Mouse (Mus musculus): ENCODE measurements at regions not wholly inside any gene's neighbourhood (a gene's known extent, or its start where the extent isn't known, plus 50 kb on each side); places are given as distances from the start of the nearest gene placed in this dataset.

DNA sequence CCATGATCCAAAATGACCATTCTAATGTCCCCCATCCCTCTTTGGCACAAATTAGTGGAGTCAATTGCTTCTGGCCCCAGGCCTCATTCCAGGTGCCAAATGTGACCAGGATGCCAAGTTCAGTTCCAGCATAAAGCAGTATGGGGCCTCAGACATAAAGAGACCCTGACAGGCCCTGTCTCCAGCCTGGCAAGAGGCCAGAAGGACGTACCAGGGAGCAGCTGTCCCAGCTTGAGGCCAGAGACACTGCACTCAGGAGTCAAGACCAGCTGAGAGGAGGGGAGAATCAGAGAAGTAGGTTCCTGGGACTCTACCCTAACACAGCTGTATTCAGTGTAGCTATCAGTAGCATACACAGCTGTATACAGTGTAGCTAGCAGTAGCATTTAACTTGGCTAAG is 341.1 kb downstream of the Cdh26 start:
- Histone ChIP-seq H3K9me3 (replicated peaks; ENCODE audit: low read length) (peaks cover 59% of the 10 kb centered on the region), H3K27ac (ENCODE audit: insufficient read depth, low read depth) (no peak overlapping the region), H3K4me3 (replicated peaks in 1 of 3; ENCODE audit: low read depth in 2 of 3, low read length in 2 of 3, poor library complexity in 1 of 3) (no peak overlapping the region), H3K36me3 (replicated peaks in 1 of 2; ENCODE audit: control insufficient read depth in 1 of 2, insufficient read depth in 1 of 2, low read length in 1 of 2) (no peaks in the 10 kb centered on the region), H3K4me2 (ENCODE audit: insufficient read depth, low read depth, poor library complexity, severe bottlenecking) (no peak overlapping the region), H3K27me3 (replicated peaks) (no peaks in the 10 kb centered on the region), H3K79me2 (replicated peaks; ENCODE audit: control insufficient read depth, extremely low read depth, insufficient read depth, poor library complexity, severe bottlenecking) (no peaks in the 10 kb centered on the region), H3K4me1 (ENCODE audit: control insufficient read depth in 1 of 2, insufficient read depth in 2 of 2) (no peaks in the 10 kb centered on the region), H3K9ac (ENCODE audit: insufficient read depth, low read depth) (no peak overlapping the region)
- TF ChIP-seq POLR2AphosphoS2 (IDR thresholded peaks at IDR 0.05; ENCODE audit: low read depth, low read length) (no peak), SIN3A (IDR thresholded peaks at IDR 0.05; ENCODE audit: low read length) (no peak), RAD21 (IDR thresholded peaks at IDR 0.05; ENCODE audit: low read depth, low read length) (no peak), UBTF (IDR thresholded peaks at IDR 0.05; ENCODE audit: low read depth, low read length) (no peak), TBP (conservative IDR thresholded peaks at IDR 0.05; ENCODE audit: low read depth, low read length) (no peak), JUND (conservative IDR thresholded peaks at IDR 0.05; ENCODE audit: low read depth, low read length) (no peak), MXI1 (IDR thresholded peaks at IDR 0.05; ENCODE audit: low read depth, low read length) (no peak), ZC3H11A (IDR thresholded peaks at IDR 0.05; ENCODE audit: low read depth, low read length) (no peak)
- in situ Hi-C loops (cut with MboI; ENCODE audit: low pct_ligation_motif_present, low pct_unique_long_range_greater_than_20kb, low sequenced_read_pairs) = no loop called here
- dilution Hi-C loops (cut with MboI; ENCODE audit: extremely low pct_ligation_motif_present, extremely low pct_unique_long_range_greater_than_20kb, low sequenced_read_pairs) = no loop called here
- DNase-seq (ENCODE audit: extremely low read depth) = no peak

DNA sequence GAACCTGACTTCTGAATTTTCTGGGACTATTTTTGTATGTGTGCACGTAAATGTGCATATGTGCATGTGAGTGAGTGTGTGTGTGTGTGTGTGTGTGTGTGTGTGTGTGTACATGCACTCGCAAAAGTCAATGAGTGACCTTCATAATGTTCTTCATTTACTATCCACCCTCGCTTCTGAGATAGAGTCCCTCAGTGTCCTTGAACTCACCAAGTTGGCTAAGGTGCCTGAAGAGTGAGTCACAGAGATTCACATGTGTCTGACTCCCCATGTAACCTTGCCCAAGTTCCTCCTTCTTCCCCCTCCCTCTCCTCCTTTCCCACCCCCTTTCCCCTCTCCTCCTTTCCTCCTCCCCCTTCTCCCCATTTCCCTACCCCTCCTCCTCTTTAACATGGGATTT is 341.6 kb downstream of the Cdh26 start:
- Histone ChIP-seq H3K9ac (ENCODE audit: insufficient read depth, low read depth) (no peak overlapping the region), H3K27ac (ENCODE audit: insufficient read depth, low read depth) (no peak overlapping the region), H3K79me2 (replicated peaks; ENCODE audit: control insufficient read depth, extremely low read depth, insufficient read depth, poor library complexity, severe bottlenecking) (no peaks in the 10 kb centered on the region), H3K27me3 (replicated peaks) (no peaks in the 10 kb centered on the region), H3K4me3 (replicated peaks in 1 of 3; ENCODE audit: low read depth in 2 of 3, low read length in 2 of 3, poor library complexity in 1 of 3) (no peak overlapping the region), H3K4me1 (ENCODE audit: control insufficient read depth in 1 of 2, insufficient read depth in 2 of 2) (no peaks in the 10 kb centered on the region), H3K36me3 (replicated peaks in 1 of 2; ENCODE audit: control insufficient read depth in 1 of 2, insufficient read depth in 1 of 2, low read length in 1 of 2) (no peaks in the 10 kb centered on the region), H3K4me2 (ENCODE audit: insufficient read depth, low read depth, poor library complexity, severe bottlenecking) (no peak overlapping the region), H3K9me3 (replicated peaks; ENCODE audit: low read length) (peaks cover 58% of the 10 kb centered on the region)
- TF ChIP-seq ZNF384 (IDR thresholded peaks at IDR 0.05; ENCODE audit: low read depth, low read length) (no peak), USF2 (conservative IDR thresholded peaks at IDR 0.05; ENCODE audit: low read depth, low read length) (no peak), NELFE (IDR thresholded peaks at IDR 0.05; ENCODE audit: low read depth, low read length) (no peak), EP300 (IDR thresholded peaks at IDR 0.05; ENCODE audit: low read length) (no peak), POLR2A (IDR thresholded peaks at IDR 0.05; ENCODE audit: low read depth, low read length) (no peak), KAT2A (IDR thresholded peaks at IDR 0.05; ENCODE audit: insufficient replicate concordance, low read length) (no peak), MEF2A (IDR thresholded peaks at IDR 0.05; ENCODE audit: borderline replicate concordance, low read depth, low read length) (no peak)
- in situ Hi-C loops (cut with MboI; ENCODE audit: low pct_ligation_motif_present, low pct_unique_long_range_greater_than_20kb, low sequenced_read_pairs) (no loop called here), dilution Hi-C loops (cut with MboI; ENCODE audit: extremely low pct_ligation_motif_present, extremely low pct_unique_long_range_greater_than_20kb, low sequenced_read_pairs) (no loop called here)
- no peak for DNase-seq (ENCODE audit: extremely low read depth)
